Mouse (Mus musculus): ENCODE data around the gene Vstm2l. TPM values are rescaled to one million over a fixed set of nuclear protein-coding genes. Genes with fewer than 3 reads are reported as not detected.

The Vstm2l gene
- polyA plus RNA-seq (2012; ENCODE audit: insufficient read depth, low replicate concordance): not detected in 2 replicates

DNA sequence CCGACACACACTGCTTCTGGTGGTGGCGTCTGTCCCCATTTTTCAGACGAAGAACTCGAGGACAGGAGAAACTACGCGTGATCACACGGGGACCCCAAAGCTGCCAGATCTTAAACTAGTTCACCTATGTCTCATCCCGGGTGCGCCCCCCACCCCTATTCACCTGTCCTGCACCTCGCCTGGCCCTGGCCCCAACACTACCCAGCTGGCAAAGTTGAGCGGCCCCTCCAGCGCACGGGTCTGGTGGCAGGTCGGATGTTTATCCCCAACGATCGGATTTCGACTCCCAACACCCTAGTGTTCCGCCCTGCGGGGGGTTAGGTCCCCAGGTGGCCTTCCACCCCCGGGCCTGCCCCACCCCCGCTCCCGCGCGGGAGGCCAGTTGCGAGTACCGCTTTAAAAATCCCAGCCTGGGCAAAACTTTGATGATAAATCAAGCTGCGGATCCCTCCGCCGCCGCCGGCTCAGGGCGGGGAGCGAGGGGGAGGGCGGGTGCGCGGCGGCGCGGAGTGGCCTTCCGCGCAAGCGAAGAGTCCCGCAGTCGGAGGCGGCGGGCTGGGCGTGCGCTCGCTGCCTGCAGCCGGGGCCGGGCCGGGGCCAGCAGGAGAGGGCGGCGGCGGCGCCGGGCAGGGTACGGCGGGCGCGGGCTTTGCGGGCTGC is at the start of gene Vstm2l:
Gene Vstm2l, plus strand, starts transcription at position 549 of the 660 bp plus-strand sequence.
- no peak for TF ChIP-seq FLI1 (IDR thresholded peaks at IDR 0.05; ENCODE audit: low read length)
- TF ChIP-seq GATA1 (IDR thresholded peaks at IDR 0.05; ENCODE audit: borderline replicate concordance, low read length): no peak
- peaks cover 69% of the 10 kb centered on the region for H3K27me3 ChIP-seq (replicated peaks)
- peaks cover under 1% of the 10 kb centered on the region; the same call in 1 of the 2 replicates for H3K4me1 ChIP-seq
- H3K9me3 ChIP-seq: no peaks in the 10 kb centered on the region; the same call in 1 of the 2 replicates
- no peak within 1 kb of the TSS for H3K4me3 ChIP-seq (replicated peaks)
- H3K36me3 ChIP-seq (replicated peaks; ENCODE audit: low read length): no peaks in the 10 kb centered on the region

DNA sequence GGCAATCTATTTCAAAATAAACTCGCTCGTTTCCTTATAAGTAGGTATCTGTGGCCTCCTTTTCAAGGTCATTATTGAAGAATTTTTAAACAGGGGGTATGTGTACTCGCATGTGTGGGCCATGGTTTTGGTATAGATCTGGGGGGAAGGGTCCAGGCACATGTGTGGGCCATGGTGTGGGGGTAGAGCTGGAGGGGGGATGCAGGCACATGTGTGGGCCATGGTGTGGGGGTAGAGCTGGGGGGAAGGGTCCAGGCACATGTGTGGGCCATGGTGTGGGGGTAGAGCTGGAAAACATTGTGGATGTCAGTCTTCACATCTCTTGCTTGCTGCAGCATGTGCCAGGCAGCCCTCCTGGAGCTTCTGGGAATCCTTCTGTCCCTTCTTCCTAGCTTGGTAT is 47.3 kb upstream of the Vstm2l start:
- H3K4me1 ChIP-seq: peaks cover 55% of the 10 kb centered on the region
- H3K9me3 ChIP-seq: no peaks in the 10 kb centered on the region
- peaks cover 46% of the 10 kb centered on the region for H3K36me3 ChIP-seq (replicated peaks; ENCODE audit: low read length)
- H3K27me3 ChIP-seq (replicated peaks): no peaks in the 10 kb centered on the region
- TF ChIP-seq FLI1 (IDR thresholded peaks at IDR 0.05; ENCODE audit: low read length) (no peak), GATA1 (IDR thresholded peaks at IDR 0.05; ENCODE audit: borderline replicate concordance, low read length) (no peak)
- no peak overlapping the region for H3K4me3 ChIP-seq (replicated peaks)

DNA sequence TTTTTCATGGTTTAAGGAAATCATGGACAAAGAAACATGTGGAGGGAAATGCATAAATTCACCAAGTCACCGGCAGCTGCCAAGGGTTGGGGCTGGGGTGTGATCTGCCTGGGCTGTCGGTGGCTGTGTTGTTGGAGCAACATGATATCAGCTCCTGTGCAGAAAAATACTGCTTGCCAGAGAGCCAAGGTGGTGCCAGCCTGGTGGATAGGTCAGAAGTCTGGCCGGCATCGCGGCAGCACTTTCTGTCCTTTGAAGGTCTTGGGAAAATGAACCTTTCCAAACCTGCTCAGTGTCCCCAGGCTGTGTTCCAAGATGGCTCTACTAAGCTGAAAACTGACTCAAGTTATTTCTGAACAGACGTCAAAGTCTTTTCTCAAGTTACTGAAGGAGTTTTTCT is 44.2 kb upstream of the Vstm2l start:
- H3K4me1 ChIP-seq: peaks cover 29% of the 10 kb centered on the region
- H3K9me3 ChIP-seq: no peaks in the 10 kb centered on the region
- TF ChIP-seq GATA1 (IDR thresholded peaks at IDR 0.05; ENCODE audit: borderline replicate concordance, low read length) (no peak), FLI1 (IDR thresholded peaks at IDR 0.05; ENCODE audit: low read length) (no peak)
- H3K36me3 ChIP-seq (replicated peaks; ENCODE audit: low read length): peaks cover 66% of the 10 kb centered on the region
- no peaks in the 10 kb centered on the region for H3K27me3 ChIP-seq (replicated peaks)
- H3K4me3 ChIP-seq (replicated peaks): no peak overlapping the region

DNA sequence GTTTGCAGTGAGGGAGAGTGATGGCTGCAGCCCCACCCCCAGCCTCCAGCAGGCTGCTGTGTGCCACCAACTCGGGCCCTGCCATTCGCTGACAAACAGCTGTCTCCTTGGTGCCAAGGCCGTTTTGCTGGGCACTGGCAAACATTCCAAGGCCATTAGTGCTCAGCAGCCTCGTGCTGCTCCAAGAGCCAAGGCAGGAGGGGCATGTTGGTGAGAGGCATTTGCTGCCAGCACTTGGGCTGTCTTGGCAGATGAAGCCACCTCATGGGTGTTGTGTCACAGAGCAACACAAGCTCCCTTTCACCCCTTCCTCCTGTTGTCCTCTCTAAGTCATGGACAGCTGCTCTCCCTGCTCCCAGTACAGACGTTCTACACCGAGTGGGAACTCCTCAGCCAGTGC is 41.2 kb upstream of the Vstm2l start:
- Histone ChIP-seq H3K27me3 (replicated peaks) (no peaks in the 10 kb centered on the region), H3K9me3 (no peaks in the 10 kb centered on the region), H3K4me1 (peaks cover 28% of the 10 kb centered on the region), H3K4me3 (replicated peaks) (no peak overlapping the region), H3K36me3 (replicated peaks; ENCODE audit: low read length) (peaks cover 89% of the 10 kb centered on the region)
- TF ChIP-seq FLI1 (IDR thresholded peaks at IDR 0.05; ENCODE audit: low read length) (no peak), GATA1 (IDR thresholded peaks at IDR 0.05; ENCODE audit: borderline replicate concordance, low read length) (no peak)

DNA sequence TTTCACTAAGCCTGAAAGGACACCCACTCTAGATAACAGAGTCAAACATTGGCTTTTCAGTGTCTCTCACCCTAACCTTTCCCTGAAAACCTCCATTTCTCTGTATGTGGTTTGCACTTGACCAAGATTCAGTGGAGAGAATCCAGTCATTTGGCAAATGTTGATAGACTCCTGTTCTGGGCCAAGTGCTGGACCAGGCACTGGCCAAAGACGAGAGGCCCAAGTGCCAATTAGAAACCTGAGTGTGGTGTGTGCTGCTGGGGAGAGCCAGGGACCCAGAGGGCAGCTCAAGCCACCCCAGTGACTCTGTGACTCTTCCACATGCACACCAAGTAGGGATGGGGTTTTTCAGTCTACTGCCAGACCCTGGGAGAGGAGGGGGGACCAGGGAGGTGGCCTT is 40.8 kb upstream of the Vstm2l start:
- TF ChIP-seq FLI1 (IDR thresholded peaks at IDR 0.05; ENCODE audit: low read length) (no peak), GATA1 (IDR thresholded peaks at IDR 0.05; ENCODE audit: borderline replicate concordance, low read length) (no peak)
- peaks cover 88% of the 10 kb centered on the region for H3K36me3 ChIP-seq (replicated peaks; ENCODE audit: low read length)
- H3K27me3 ChIP-seq (replicated peaks): no peaks in the 10 kb centered on the region
- H3K9me3 ChIP-seq: no peaks in the 10 kb centered on the region
- H3K4me1 ChIP-seq: peaks cover 28% of the 10 kb centered on the region
- no peak overlapping the region for H3K4me3 ChIP-seq (replicated peaks)

DNA sequence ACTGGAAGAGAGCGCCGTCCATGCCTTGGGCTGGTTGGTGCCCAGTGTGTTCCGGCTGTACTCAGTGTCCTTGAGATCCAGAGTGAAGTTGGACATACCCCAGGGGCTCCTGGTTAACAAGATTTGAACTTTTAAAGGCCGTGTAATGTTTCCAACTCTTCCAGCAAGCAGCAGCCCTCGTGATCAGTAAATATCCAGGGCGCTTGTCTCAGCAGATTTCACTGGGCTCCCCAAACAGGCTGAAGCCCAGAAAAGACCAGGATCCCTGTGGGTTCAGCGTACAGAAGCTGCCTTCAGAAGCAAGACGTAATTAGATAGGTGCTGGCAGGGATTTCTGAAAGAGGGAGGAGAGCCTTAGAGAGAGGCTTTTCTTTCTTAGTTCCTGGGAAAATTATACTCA is 39.3 kb upstream of the Vstm2l start:
- H3K4me1 ChIP-seq: peaks cover 21% of the 10 kb centered on the region
- H3K4me3 ChIP-seq (replicated peaks): no peak overlapping the region
- H3K36me3 ChIP-seq (replicated peaks; ENCODE audit: low read length): peaks cover 93% of the 10 kb centered on the region

DNA sequence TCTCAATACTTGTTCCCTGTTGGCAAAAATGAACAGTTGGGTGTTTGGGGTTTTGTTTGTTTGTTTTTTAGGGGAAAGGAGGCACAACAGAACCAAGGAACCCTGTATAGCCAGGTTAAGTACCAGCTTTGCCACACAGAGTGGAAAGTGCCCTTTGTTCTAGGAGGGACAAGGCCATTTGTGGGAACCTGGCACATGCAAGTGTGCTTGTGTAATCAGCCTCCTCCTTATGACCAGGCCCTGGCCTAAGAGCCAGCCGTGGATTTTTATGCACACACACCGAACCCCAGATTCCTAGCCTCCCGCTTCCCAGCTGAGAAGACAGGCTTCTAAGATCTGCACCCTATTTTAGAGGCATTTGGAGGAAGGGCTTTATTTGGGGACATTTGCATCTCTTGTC is 37.1 kb upstream of the Vstm2l start:
- Histone ChIP-seq H3K9me3 (no peaks in the 10 kb centered on the region), H3K4me1 (peaks cover 24% of the 10 kb centered on the region; the same call in 1 of the 2 replicates), H3K27me3 (replicated peaks) (no peaks in the 10 kb centered on the region), H3K36me3 (replicated peaks; ENCODE audit: low read length) (peaks cover 83% of the 10 kb centered on the region), H3K4me3 (replicated peaks) (no peak overlapping the region)
- TF ChIP-seq FLI1 (IDR thresholded peaks at IDR 0.05; ENCODE audit: low read length): no peak
- TF ChIP-seq GATA1 (IDR thresholded peaks at IDR 0.05; ENCODE audit: borderline replicate concordance, low read length): no peak

More for the DNA sequence above, 39.3 kb upstream of the Vstm2l start:
- no peak for TF ChIP-seq GATA1 (IDR thresholded peaks at IDR 0.05; ENCODE audit: borderline replicate concordance, low read length)
- TF ChIP-seq FLI1 (IDR thresholded peaks at IDR 0.05; ENCODE audit: low read length): no peak
- Histone ChIP-seq H3K27me3 (replicated peaks) (no peaks in the 10 kb centered on the region), H3K9me3 (no peaks in the 10 kb centered on the region)

DNA sequence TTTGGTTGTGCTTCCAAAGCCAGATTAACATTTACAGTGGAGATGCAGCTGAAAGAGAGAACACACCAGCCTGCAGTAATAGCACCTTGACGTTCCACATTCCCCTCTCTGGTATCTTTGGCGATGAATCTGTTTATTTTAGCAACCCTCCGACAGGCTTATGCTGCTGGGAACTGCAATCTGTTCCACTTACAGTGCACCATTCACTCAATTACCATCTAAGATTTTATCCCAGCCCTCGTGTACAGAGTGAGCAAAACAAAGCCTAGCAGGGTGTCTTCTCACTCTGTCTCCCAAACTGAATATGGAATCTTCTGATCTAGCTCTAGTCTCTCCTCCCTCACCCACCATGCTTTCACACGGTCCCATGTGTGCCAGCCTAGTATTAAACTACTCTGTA is 36.5 kb upstream of the Vstm2l start:
- Histone ChIP-seq H3K27me3 (replicated peaks) (no peaks in the 10 kb centered on the region), H3K4me3 (replicated peaks) (no peak overlapping the region), H3K9me3 (no peaks in the 10 kb centered on the region), H3K4me1 (peaks cover 26% of the 10 kb centered on the region; the same call in 1 of the 2 replicates), H3K36me3 (replicated peaks; ENCODE audit: low read length) (peaks cover 77% of the 10 kb centered on the region)
- TF ChIP-seq GATA1 (IDR thresholded peaks at IDR 0.05; ENCODE audit: borderline replicate concordance, low read length): no peak
- TF ChIP-seq FLI1 (IDR thresholded peaks at IDR 0.05; ENCODE audit: low read length): no peak

DNA sequence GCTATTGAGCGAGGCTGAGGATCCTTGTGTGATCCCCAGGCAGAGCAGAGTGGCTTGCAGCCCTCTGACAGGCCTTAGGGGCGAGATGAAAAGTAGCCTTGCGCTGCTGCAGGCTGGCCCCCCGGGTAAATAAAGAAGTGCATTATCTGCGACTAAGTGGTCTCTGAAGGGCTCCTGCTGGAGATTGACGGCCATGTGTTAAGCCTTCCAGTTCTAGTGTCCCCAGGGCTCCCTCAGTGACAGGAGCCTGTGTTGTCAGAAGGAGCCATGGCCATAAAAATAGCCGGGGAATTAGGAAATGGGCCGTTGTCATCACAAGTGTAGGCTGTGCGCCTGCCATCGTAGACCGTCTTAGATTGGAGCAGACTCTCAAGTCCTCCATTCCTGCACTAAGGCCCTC is 32.5 kb upstream of the Vstm2l start:
- peaks cover 36% of the 10 kb centered on the region for H3K4me1 ChIP-seq
- no peak for TF ChIP-seq FLI1 (IDR thresholded peaks at IDR 0.05; ENCODE audit: low read length)
- no peak for TF ChIP-seq GATA1 (IDR thresholded peaks at IDR 0.05; ENCODE audit: borderline replicate concordance, low read length)
- H3K4me3 ChIP-seq (replicated peaks): no peak overlapping the region
- no peaks in the 10 kb centered on the region for H3K27me3 ChIP-seq (replicated peaks)
- peaks cover 77% of the 10 kb centered on the region for H3K36me3 ChIP-seq (replicated peaks; ENCODE audit: low read length)
- H3K9me3 ChIP-seq: no peaks in the 10 kb centered on the region

DNA sequence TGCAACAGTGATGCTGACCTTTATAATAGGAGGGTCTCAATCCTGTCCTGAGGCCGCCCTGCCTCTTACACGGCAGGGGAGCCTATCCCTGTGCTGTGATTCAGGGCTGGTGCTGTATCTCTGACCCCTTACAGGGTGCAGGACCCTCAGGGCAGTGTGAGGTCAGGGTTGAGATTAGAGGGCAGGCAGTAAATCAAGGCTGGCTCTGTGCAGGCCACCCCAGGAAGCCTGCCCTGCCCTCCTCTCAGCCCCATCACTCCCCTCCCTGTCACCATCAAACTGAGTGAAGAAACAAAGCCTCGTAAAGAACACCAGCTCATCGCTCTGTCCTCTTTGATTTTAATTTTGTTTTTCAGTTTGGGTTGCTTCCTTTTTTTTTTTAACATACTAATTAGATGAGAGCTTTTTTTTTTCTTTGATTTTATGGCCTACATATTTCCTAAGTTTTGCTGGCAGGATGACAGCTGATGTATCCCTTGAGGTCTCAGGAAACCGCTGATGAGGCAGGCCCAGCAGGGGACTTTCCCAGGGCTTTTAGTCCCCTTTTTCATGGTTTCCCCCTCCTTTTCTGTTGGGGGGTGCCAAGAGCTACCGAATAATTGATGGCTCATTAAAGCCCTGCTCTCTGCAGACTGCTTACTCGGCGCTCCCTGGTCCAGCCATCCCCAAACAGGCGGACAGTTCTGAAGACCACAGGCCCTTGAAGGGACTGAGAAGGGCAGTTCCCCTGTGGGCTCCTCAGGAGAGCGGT is 27.0 kb upstream of the Vstm2l start:
- H3K36me3 ChIP-seq (replicated peaks; ENCODE audit: low read length): peaks cover 87% of the 10 kb centered on the region

More for the DNA sequence above, 27.0 kb upstream of the Vstm2l start:
- Histone ChIP-seq H3K9me3 (no peaks in the 10 kb centered on the region), H3K27me3 (replicated peaks) (no peaks in the 10 kb centered on the region), H3K4me1 (peaks cover 37% of the 10 kb centered on the region), H3K4me3 (replicated peaks) (no peak overlapping the region)
- TF ChIP-seq GATA1 (IDR thresholded peaks at IDR 0.05; ENCODE audit: borderline replicate concordance, low read length) (no peak), FLI1 (IDR thresholded peaks at IDR 0.05; ENCODE audit: low read length) (no peak)

Data from megakaryocyte, embryonic 14.5 days (primary cell).